10 mouse cellular contexts compared by ENCODE assay signal in genomic region chr12:113878826-113879225, GRCm38 (mm10).
DNase-seq lines count a peak whose midpoint lies in the region; ATAC-seq and TF ChIP-seq lines count a peak whose summit lies in the region.
"Had no signal": no experiment of that assay in that cellular context is flagged by ENCODE, and none has a peak within 500 bp of the region (broad histone marks: within the 10 kb centered on the region; RNA-seq: fewer than 3 reads in every experiment).

No protein-coding gene starts in this region.

- in situ Hi-C loops in Patski (cut with MboI; ENCODE audit: low pct_unique_long_range_greater_than_20kb): no loop called here

- no peaks in the 10 kb centered on the region for H3K36me3 ChIP-seq in intestine, postnatal 0 days (ENCODE audit: control insufficient read depth, insufficient read depth)
- H3K36me3 ChIP-seq in intestine, embryonic 16.5 days (ENCODE audit: control insufficient read depth, insufficient read depth, low read length): no peaks in the 10 kb centered on the region
- H3K36me3 ChIP-seq in forebrain, embryonic 14.5 days (ENCODE audit: control insufficient read depth, insufficient read depth, low read length): no peaks in the 10 kb centered on the region
- H3K36me3 ChIP-seq: midbrain, embryonic 12.5 days had no signal

- DNase-seq in 3T3-L1 (ENCODE audit: low read depth, low spot score) (peak; percentile 13), Patski (ENCODE audit: low read depth, low spot score) (no peak)
- DNase-seq in forelimb bud, embryonic 11.5 days (ENCODE audit: low read depth, low spot score): peak; percentile 8
- DNase-seq in retina, embryonic 14.5 days (ENCODE audit: low spot score): no peak
- no peak for DNase-seq in heart, postnatal 25 days (ENCODE audit: low spot score)
- no peak for DNase-seq in forebrain, embryonic 14.5 days (ENCODE audit: low spot score)
- DNase-seq: layer of hippocampus, postnatal 36 days had no signal

- no peaks in the 10 kb centered on the region for H3K4me1 ChIP-seq in intestine, postnatal 0 days (replicated peaks; ENCODE audit: control insufficient read depth, insufficient read depth, low read length)
- no peaks in the 10 kb centered on the region for H3K4me1 ChIP-seq in intestine, embryonic 16.5 days (ENCODE audit: control insufficient read depth, insufficient read depth, low read length)
- no peaks in the 10 kb centered on the region for H3K4me1 ChIP-seq in forebrain, embryonic 14.5 days (ENCODE audit: control insufficient read depth, insufficient read depth, low read length)
- H3K4me1 ChIP-seq: midbrain, embryonic 12.5 days had no signal

- H3K9me3 ChIP-seq in intestine, postnatal 0 days (ENCODE audit: control insufficient read depth): no peaks in the 10 kb centered on the region
- no peaks in the 10 kb centered on the region for H3K9me3 ChIP-seq in intestine, embryonic 16.5 days (ENCODE audit: control insufficient read depth, low read length)
- H3K9me3 ChIP-seq in forebrain, embryonic 14.5 days (replicated peaks; ENCODE audit: control insufficient read depth, low read length): peaks cover 17% of the 10 kb centered on the region; the same call in 1 of the 2 replicates

- no peak overlapping the region for H3K4me2 ChIP-seq in intestine, postnatal 0 days (replicated peaks; ENCODE audit: low read depth)
- H3K4me2 ChIP-seq in intestine, embryonic 16.5 days (ENCODE audit: low read depth, low read length): no peak overlapping the region
- H3K4me2 ChIP-seq in forebrain, embryonic 14.5 days (ENCODE audit: low read length): no peak overlapping the region
- H3K4me2 ChIP-seq: midbrain, embryonic 12.5 days had no signal

- ATAC-seq in intestine, postnatal 0 days: no peak
- no peak for ATAC-seq in intestine, embryonic 16.5 days
- ATAC-seq in Patski: no peak
- no peak for ATAC-seq in forebrain, embryonic 14.5 days

- no peak overlapping the region for H3K4me3 ChIP-seq in intestine, postnatal 0 days (ENCODE audit: low read depth, low read length)
- no peak overlapping the region for H3K4me3 ChIP-seq in intestine, embryonic 16.5 days (ENCODE audit: low read length)
- H3K4me3 ChIP-seq in forebrain, embryonic 14.5 days (ENCODE audit: low read depth, low read length): no peak overlapping the region
- H3K4me3 ChIP-seq: midbrain, embryonic 12.5 days had no signal

- POLR2A ChIA-PET in Patski (lab: Charles Lee): no interaction called here

- no peak overlapping the region for H3K9ac ChIP-seq in intestine, postnatal 0 days (ENCODE audit: low read depth, low read length)
- H3K9ac ChIP-seq in intestine, embryonic 16.5 days (ENCODE audit: low read depth, low read length): no peak overlapping the region
- no peak overlapping the region for H3K9ac ChIP-seq in forebrain, embryonic 14.5 days (ENCODE audit: low read length)
- H3K9ac ChIP-seq: midbrain, embryonic 12.5 days had no signal

- WGBS in intestine, postnatal 0 days: 20% methylated on average over 2 of the region's 2 CpGs
- WGBS in intestine, embryonic 16.5 days: 21% methylated on average over 2 of the region's 2 CpGs
- WGBS in forebrain, embryonic 14.5 days: 22% methylated on average over 2 of the region's 2 CpGs

- no peaks in the 10 kb centered on the region for H3K27me3 ChIP-seq in intestine, postnatal 0 days (replicated peaks; ENCODE audit: control insufficient read depth, insufficient read depth, low read length)
- no peaks in the 10 kb centered on the region for H3K27me3 ChIP-seq in intestine, embryonic 16.5 days (replicated peaks; ENCODE audit: control insufficient read depth, insufficient read depth, low read length)
- H3K27me3 ChIP-seq in Patski: no peaks in the 10 kb centered on the region
- H3K27me3 ChIP-seq in forebrain, embryonic 14.5 days (replicated peaks; ENCODE audit: control insufficient read depth, insufficient read depth, low read length): no peaks in the 10 kb centered on the region
- H3K27me3 ChIP-seq: midbrain, embryonic 12.5 days had no signal

- no peak overlapping the region for H3K27ac ChIP-seq in intestine, postnatal 0 days (ENCODE audit: low read depth, low read length)
- H3K27ac ChIP-seq in intestine, embryonic 16.5 days (ENCODE audit: low read length): no peak overlapping the region
- H3K27ac ChIP-seq in forebrain, embryonic 14.5 days (ENCODE audit: low read depth, low read length): no peak overlapping the region
- H3K27ac ChIP-seq: midbrain, embryonic 12.5 days had no signal

- CTCF ChIA-PET in Patski (lab: Charles Lee): no interaction called here

- TF ChIP-seq CTCF in intestine, postnatal 0 days (IDR thresholded peaks at IDR 0.05; ENCODE audit: low read depth): peak; percentile 39
- TF ChIP-seq CTCF in Patski (IDR thresholded peaks at IDR 0.05): peak; percentile 54

- intact Hi-C loops in heart, postnatal 25 days (cut with DNase I): no loop called here

Comparison
In these comparisons a context has a peak if more than half of its experiments do, and no peak if none do; other contexts are left out.
1. DNase-seq: peak in 3T3-L1 (single experiment) and forelimb bud, embryonic 11.5 days (single experiment); none in Patski (single experiment), retina, embryonic 14.5 days (single experiment), heart, postnatal 25 days (single experiment) and forebrain, embryonic 14.5 days (single experiment).